Mouse (Mus musculus) spleen, adult 2 months (tissue): ENCODE data around the gene Prr7.
A peak's percentile ranks its signal among the peaks of the same experiment; 100 is the strongest.

ENCODE experiments used
- CTCF ChIP-seq: fragments of 200-500 bp; IDR thresholded peaks from 2 replicates; pipeline ENCODE4 v1.5.1; 2011; ENCODE audit warnings: mild to moderate bottlenecking, inconsistent platforms; ENCODE audit not compliant: insufficient read depth, insufficient read length, insufficient replicate concordance; ENCODE audit errors: extremely low read depth
- POLR2A ChIP-seq: fragments of 200-500 bp; IDR thresholded peaks from 2 replicates; pipeline ENCODE4 v1.6.1; 2011; ENCODE audit warnings: low read depth, low read length, inconsistent platforms

- TF ChIP-seq CTCF (peak; percentile 89; the same call in 1 of the 2 replicates), POLR2A (no peak)
These were observed 52.9 kb downstream of the Prr7 start for GRCm38 (mm10) chr13:55516955-55517354.
